Mouse (Mus musculus): ENCODE results near the gene Olfr328. TPM values are rescaled to one million over a fixed set of nuclear protein-coding genes. Genes with fewer than 3 reads are reported as not detected.

Gene Olfr328
- total RNA-seq, 2 experiments from 2014 or later = not detected

Other genes starting within 250 kb of the Olfr328 start
- 10 to 100 TPM; 25.4 to 28.9 TPM for gene Zfp692, start 248.6 kb downstream of the Olfr328 start, total RNA-seq (2021)
- gene Zfp672, start 225.3 kb downstream of the Olfr328 start, total RNA-seq (2021) = 10 to 100 TPM; 39.4 to 45.1 TPM
- 10 to 100 TPM; 50.1 to 53.7 TPM for gene Sh3bp5l, start 224.9 kb downstream of the Olfr328 start, total RNA-seq (2021)
- gene Lypd8, start 176.6 kb downstream of the Olfr328 start, total RNA-seq (2021) = not detected
- gene 1810065E05Rik, start 134.5 kb downstream of the Olfr328 start, total RNA-seq (2021) = not detected
- not detected for gene Gm12253, start 123.1 kb downstream of the Olfr328 start, total RNA-seq (2021)
- gene Lypd9, start 102.7 kb downstream of the Olfr328 start, total RNA-seq (2021) = not detected
- not detected for gene Olfr30, start 93.4 kb downstream of the Olfr328 start, total RNA-seq (2021)
- not detected for gene Olfr332, start 63.1 kb downstream of the Olfr328 start, total RNA-seq (2021)
- gene Olfr331, start 53.1 kb downstream of the Olfr328 start, total RNA-seq (2021) = not detected
- not detected for gene Olfr330, start 20.8 kb downstream of the Olfr328 start, total RNA-seq (2021)
- gene Olfr329-ps, start 9.2 kb downstream of the Olfr328 start, total RNA-seq (2021) = not detected
- not detected for gene Olfr224, start 14.9 kb upstream of the Olfr328 start, total RNA-seq (2021)
- gene Olfr325, start 22.1 kb upstream of the Olfr328 start, total RNA-seq (2021) = not detected
- gene Olfr324, start 39.5 kb upstream of the Olfr328 start, total RNA-seq (2021) = not detected
- not detected for gene 2210407C18Rik, start 60.4 kb upstream of the Olfr328 start, total RNA-seq (2021)
- not detected for gene Olfr323, start 74.9 kb upstream of the Olfr328 start, total RNA-seq (2021)
- gene Trim58, start 84.8 kb upstream of the Olfr328 start, total RNA-seq (2021) = under 1 TPM in 1 of 2 experiments, not detected in 1; 0.21 TPM
- gene Olfr322, start 103.1 kb upstream of the Olfr328 start, total RNA-seq (2021) = not detected
- gene Olfr320, start 125.5 kb upstream of the Olfr328 start, total RNA-seq (2021) = not detected
- not detected for gene Olfr319, start 143.5 kb upstream of the Olfr328 start, total RNA-seq (2021)
- gene Olfr318, start 168.4 kb upstream of the Olfr328 start, total RNA-seq (2021) = not detected
- under 1 TPM in 1 of 2 experiments, not detected in 1; 0.26 TPM for gene Olfr317, start 183.6 kb upstream of the Olfr328 start, total RNA-seq (2021)
- gene Olfr316, start 197.1 kb upstream of the Olfr328 start, total RNA-seq (2021) = 1 to 10 TPM; 2.1 to 2.9 TPM
- gene Olfr315, start 217.6 kb upstream of the Olfr328 start, total RNA-seq (2021) = not detected
- gene Olfr314, start 227.3 kb upstream of the Olfr328 start, total RNA-seq (2021) = not detected
- 1 to 10 TPM; 1.8 to 2.2 TPM for gene Fam183b, start 246.3 kb upstream of the Olfr328 start, total RNA-seq (2021)

Data from left cerebral cortex, adult 18-20 months (tissue).